10 mouse cellular contexts compared by ENCODE assay signal in genomic region chr7:80166740-80167139, GRCm38 (mm10). TPM values are rescaled to one million over a fixed set of nuclear protein-coding genes. Genes with fewer than 3 reads are reported as not detected.
DNase-seq lines count a peak whose midpoint lies in the region; ATAC-seq and TF ChIP-seq lines count a peak whose summit lies in the region.
"Had no signal": no experiment of that assay in that cellular context is flagged by ENCODE, and none has a peak within 500 bp of the region (broad histone marks: within the 10 kb centered on the region; RNA-seq: fewer than 3 reads in every experiment).

No protein-coding gene starts in this region.

- no peak overlapping the region for H3K9ac ChIP-seq in forebrain, embryonic 16.5 days (replicated peaks; ENCODE audit: low read depth, low read length)
- H3K9ac ChIP-seq: neural tube, embryonic 13.5 days had no signal

- intact Hi-C loops in gastrocnemius, adult 2 months (cut with DNase I), result no loop called here

- DNase-seq in heart, adult 9 months (ENCODE audit: low spot score in 2 of 2), result peak; percentile 31 to 36
- DNase-seq in heart, adult 8-10 months (ENCODE audit: low spot score), result no peak
- DNase-seq in c-Kit-positive CD71-negative TER-119-negative erythroid progenitor cells, embryonic 14.5 days (ENCODE audit: low read depth), result peak; percentile 71
- peak; percentile 83 for DNase-seq in kidney, adult 11 months
- DNase-seq in embryo, embryonic 9.5 days (ENCODE audit: extremely low spot score), result no peak
- no peak for DNase-seq in gastrocnemius, adult 2 months

- 76% methylated on average over 7 of the region's 7 CpGs for WGBS in forebrain, embryonic 16.5 days

- no peak overlapping the region for H3K4me3 ChIP-seq in myocyte
- H3K4me3 ChIP-seq in forebrain, embryonic 16.5 days (replicated peaks; ENCODE audit: low read length), result no peak overlapping the region
- no peak overlapping the region for H3K4me3 ChIP-seq in gastrocnemius, adult 2 months
- H3K4me3 ChIP-seq: heart, adult 2 months; neural tube, embryonic 13.5 days had no signal

- H3K27me3 ChIP-seq in myocyte (ENCODE audit: control insufficient read depth, insufficient read depth, insufficient read length), result no peaks in the 10 kb centered on the region
- H3K27me3 ChIP-seq in forebrain, embryonic 16.5 days (replicated peaks; ENCODE audit: control insufficient read depth, insufficient read depth, low read length), result no peaks in the 10 kb centered on the region
- H3K27me3 ChIP-seq: neural tube, embryonic 13.5 days had no signal

- peaks cover 5% of the 10 kb centered on the region for H3K4me1 ChIP-seq in forebrain, embryonic 16.5 days (replicated peaks; ENCODE audit: control insufficient read depth, insufficient read depth, low read length)

- TF ChIP-seq POLR2A in myocyte (IDR thresholded peaks at IDR 0.05; ENCODE audit: insufficient read length, low read depth), result peak; percentile 32

- TF ChIP-seq CTCF in gastrocnemius, adult 2 months (IDR thresholded peaks at IDR 0.05), result no peak

- H3K4me2 ChIP-seq in myocyte (ENCODE audit: low read depth), result peak overlapping the region; percentile 90
- H3K4me2 ChIP-seq in forebrain, embryonic 16.5 days (ENCODE audit: low read length), result no peak overlapping the region
- H3K4me2 ChIP-seq: neural tube, embryonic 13.5 days had no signal

- H3K27ac ChIP-seq in forebrain, embryonic 16.5 days (ENCODE audit: low read length), result no peak overlapping the region
- no peak overlapping the region for H3K27ac ChIP-seq in gastrocnemius, adult 2 months
- H3K27ac ChIP-seq: heart, adult 2 months; neural tube, embryonic 13.5 days had no signal

- ATAC-seq in forebrain, embryonic 16.5 days, result no peak

- no peaks in the 10 kb centered on the region for H3K36me3 ChIP-seq in myocyte (ENCODE audit: control insufficient read depth, insufficient read depth)
- no peaks in the 10 kb centered on the region for H3K36me3 ChIP-seq in forebrain, embryonic 16.5 days (ENCODE audit: control insufficient read depth, insufficient read depth)
- H3K36me3 ChIP-seq: neural tube, embryonic 13.5 days had no signal

- H3ac ChIP-seq in myocyte (ENCODE audit: control insufficient read depth, insufficient read length), result no peak overlapping the region

- no peaks in the 10 kb centered on the region for H3K79me2 ChIP-seq in myocyte (ENCODE audit: control insufficient read depth, insufficient read depth)

- H3K9me3 ChIP-seq in forebrain, embryonic 16.5 days (ENCODE audit: control insufficient read depth, low read length), result no peaks in the 10 kb centered on the region
- H3K9me3 ChIP-seq: neural tube, embryonic 13.5 days had no signal

TF ChIP-seq in myocyte, 11 proteins besides CTCF, POLR2A, EP300 and RAD21:
- TF ChIP-seq TCF3 (IDR thresholded peaks at IDR 0.05; ENCODE audit: insufficient read length, low read depth), result peak; percentile 96
- TF ChIP-seq MYOG (IDR thresholded peaks at IDR 0.05; ENCODE audit: control insufficient read depth in 1 of 3, insufficient read depth in 1 of 3, insufficient read length in 2 of 3, low read depth in 2 of 3), result peak; percentile 90 to 100 (median 97)
- peak; percentile 86 to 100 (median 100) for TF ChIP-seq MYOD1 (IDR thresholded peaks at IDR 0.05; ENCODE audit: control insufficient read depth in 1 of 3, insufficient read length in 2 of 3, low read depth in 2 of 3)
- no peak for TF ChIP-seq REST (IDR thresholded peaks at IDR 0.05; ENCODE audit: insufficient read depth, insufficient read length)
- TF ChIP-seq SRF (IDR thresholded peaks at IDR 0.05; ENCODE audit: control insufficient read depth, insufficient read length, low read depth), result no peak
- peak; percentile 95 for TF ChIP-seq TCF12 (IDR thresholded peaks at IDR 0.05; ENCODE audit: insufficient read depth, poor library complexity, severe bottlenecking)

RNA-seq across cellular contexts. Expression of gene Sema4b, which starts 19.9 kb away (rescaled TPM):
- total RNA-seq in heart, adult 8-10 months (2022), result 10 to 100 TPM; 10.9 to 14.0 (median 11.7) TPM
- polyA plus RNA-seq in myocyte (2012; fragmentation: generic; extraction: Trizol), result 11.4 TPM
- polyA plus RNA-seq in forebrain, embryonic 16.5 days (2015; fragmentation: Nextera tagmentation; extraction: Ambion mirVana), result 20.6 and 26.6 TPM in 2 replicates
- total RNA-seq in gastrocnemius, adult 2 months (2021), result 1 to 10 TPM; 1.8 to 2.1 TPM

RNA-seq across cellular contexts. Expression of gene Idh2, which starts 51.5 kb away (rescaled TPM):
- 1,000 to 10,000 TPM; 2,287 to 2,565 (median 2,388) TPM for total RNA-seq in heart, adult 8-10 months (2022)
- 159 TPM for polyA plus RNA-seq in myocyte (2012; fragmentation: generic; extraction: Trizol)
- 286 and 298 TPM in 2 replicates for polyA plus RNA-seq in forebrain, embryonic 16.5 days (2015; fragmentation: Nextera tagmentation; extraction: Ambion mirVana)
- 100 to 1,000 TPM; 236 to 647 TPM for total RNA-seq in gastrocnemius, adult 2 months (2021)

Comparison
In these comparisons a context has a peak if more than half of its experiments do, and no peak if none do; other contexts are left out.
1. DNase-seq: peak in heart, adult 9 months (2 of 2), c-Kit-positive CD71-negative TER-119-negative erythroid progenitor cells, embryonic 14.5 days (single experiment) and kidney, adult 11 months (single experiment); none in heart, adult 8-10 months (single experiment), embryo, embryonic 9.5 days (single experiment) and gastrocnemius, adult 2 months (single experiment).